Mouse (Mus musculus) cerebellum, adult 2 months (tissue): ENCODE data around the gene Gpr19. TPM values are rescaled to one million over a fixed set of nuclear protein-coding genes. Genes with fewer than 3 reads are reported as not detected.
A peak's percentile ranks its signal among the peaks of the same experiment; 100 is the strongest.

Experiments
- DNase-seq, 2 experiments: peaks; one replicate each; pipeline ENCODE4 v3.0.0; 2021
- H3K27ac ChIP-seq: fragments of 200-500 bp; 2 replicates; pipeline ENCODE4 v1.5.1; 2012; ENCODE audit warnings: low read length, control low read depth, inconsistent platforms; ENCODE audit not compliant: insufficient read depth
- H3K27me3 ChIP-seq: fragments of 200-500 bp; 2 replicates; pipeline ENCODE4 v1.6.1; 2012; ENCODE audit warnings: inconsistent platforms, mild to moderate bottlenecking, low read length, moderate library complexity; ENCODE audit not compliant: control insufficient read depth, insufficient read depth
- H3K4me1 ChIP-seq: fragments of 200-500 bp; 2 replicates; pipeline ENCODE4 v1.6.1; 2011; ENCODE audit warnings: low read length; ENCODE audit not compliant: control insufficient read depth, insufficient read depth
- H3K4me3 ChIP-seq: fragments of 200-500 bp; replicated peaks from 2 replicates; pipeline ENCODE3; 2011; ENCODE audit warnings: mild to moderate bottlenecking, low read depth, low read length, control low read depth; ENCODE audit not compliant: insufficient read depth
- CTCF ChIP-seq: fragments of 200-500 bp; IDR thresholded peaks from 2 replicates; pipeline ENCODE4 v1.5.1; 2011; ENCODE audit warnings: low read depth, mild to moderate bottlenecking, control low read depth, low read length, moderate library complexity, borderline replicate concordance; ENCODE audit not compliant: insufficient read depth
- POLR2A ChIP-seq: fragments of 200-500 bp; IDR thresholded peaks from 2 replicates; pipeline ENCODE4 v1.6.1; 2011; ENCODE audit warnings: low read length, control low read depth, borderline replicate concordance; ENCODE audit not compliant: insufficient read depth
- WGBS: fragments of 180-500 bp; shearing (Covaris S2); methylation state at CpG from one replicate; pipeline ENCODE4 v1.1.7; 2018; 5-methylcytosine and 5-hydroxymethylcytosine counted together
- polyA plus RNA-seq: library from polyadenylated mRNA; depleted of rRNA; stranded (reverse); fragments of >200 nt; gene quantifications from 2 replicates; pipeline ENCODE4 v1.2.3, GENCODE M21; 2012

Gpr19 gene
- polyA plus RNA-seq, 1 experiment = 30.5 TPM

- Histone ChIP-seq H3K27ac (peak overlapping the region; percentile 100), H3K4me3 (peak overlapping the region; percentile 76), H3K4me1 (no peaks in the 10 kb centered on the region), H3K27me3 (no peaks in the 10 kb centered on the region)
- WGBS = 1% methylated on average over 32 of the region's 32 CpGs
- peak; percentile 28; the same call in 1 of the 2 replicates for TF ChIP-seq POLR2A
- TF ChIP-seq CTCF = no peak
- peak; percentile 85 to 86 for DNase-seq
These were observed 22.8 kb upstream of the Gpr19 start for GRCm38 (mm10) chr6:134921014-134921694.

DNA sequence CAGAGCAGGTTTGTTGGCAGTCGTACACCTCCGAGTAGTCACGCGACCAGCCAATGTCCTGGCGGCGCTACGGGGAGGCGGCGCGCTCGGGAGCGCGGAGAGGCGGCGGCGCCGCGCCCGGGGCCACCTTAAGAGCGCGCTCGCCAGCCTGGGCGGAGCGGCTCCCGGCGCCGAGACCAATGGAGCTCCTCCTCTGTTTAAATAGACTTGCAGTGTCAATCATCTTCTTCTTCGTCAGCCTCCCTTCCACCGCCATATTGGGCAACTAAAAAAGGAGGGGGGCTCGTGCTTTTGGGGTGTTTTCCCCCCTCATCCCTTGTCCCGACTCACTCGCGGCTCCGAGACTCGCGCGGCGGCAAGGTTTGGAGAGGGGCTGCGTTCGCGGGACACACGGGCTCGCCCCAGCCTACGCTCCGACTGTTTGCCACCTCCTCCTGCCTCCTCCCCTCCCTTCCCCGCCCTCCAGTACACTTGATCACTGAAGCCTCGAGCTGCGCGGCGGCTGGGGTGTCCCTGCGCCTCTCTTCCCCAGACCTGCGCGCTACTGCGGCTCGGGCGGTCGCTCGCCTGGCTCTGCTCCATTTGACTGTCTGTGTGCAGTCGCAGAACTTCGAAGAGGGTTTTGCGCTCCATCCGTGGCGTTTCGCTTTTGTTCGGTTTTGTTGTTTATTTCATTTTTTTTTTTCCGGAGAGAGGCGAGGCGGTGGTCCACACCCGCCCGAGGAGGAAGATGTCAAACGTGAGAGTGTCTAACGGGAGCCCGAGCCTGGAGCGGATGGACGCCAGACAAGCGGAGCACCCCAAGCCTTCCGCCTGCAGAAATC is 22.0 kb upstream of the Gpr19 start, which contains the start of gene Cdkn1b:
Gene Cdkn1b, plus strand, starts transcription at position 212 of the 824 bp plus-strand sequence.
- no peaks in the 10 kb centered on the region for H3K4me1 ChIP-seq
- DNase-seq = peak; percentile 94 to 96
- H3K4me3 ChIP-seq = peak within 1 kb of the TSS; percentile 76
- under 1% methylated on average over 77 of the region's 77 CpGs for WGBS
- H3K27me3 ChIP-seq = no peaks in the 10 kb centered on the region
- H3K27ac ChIP-seq = peak within 1 kb of the TSS; percentile 100
- TF ChIP-seq CTCF = no peak
- peak; percentile 82 for TF ChIP-seq POLR2A

DNA sequence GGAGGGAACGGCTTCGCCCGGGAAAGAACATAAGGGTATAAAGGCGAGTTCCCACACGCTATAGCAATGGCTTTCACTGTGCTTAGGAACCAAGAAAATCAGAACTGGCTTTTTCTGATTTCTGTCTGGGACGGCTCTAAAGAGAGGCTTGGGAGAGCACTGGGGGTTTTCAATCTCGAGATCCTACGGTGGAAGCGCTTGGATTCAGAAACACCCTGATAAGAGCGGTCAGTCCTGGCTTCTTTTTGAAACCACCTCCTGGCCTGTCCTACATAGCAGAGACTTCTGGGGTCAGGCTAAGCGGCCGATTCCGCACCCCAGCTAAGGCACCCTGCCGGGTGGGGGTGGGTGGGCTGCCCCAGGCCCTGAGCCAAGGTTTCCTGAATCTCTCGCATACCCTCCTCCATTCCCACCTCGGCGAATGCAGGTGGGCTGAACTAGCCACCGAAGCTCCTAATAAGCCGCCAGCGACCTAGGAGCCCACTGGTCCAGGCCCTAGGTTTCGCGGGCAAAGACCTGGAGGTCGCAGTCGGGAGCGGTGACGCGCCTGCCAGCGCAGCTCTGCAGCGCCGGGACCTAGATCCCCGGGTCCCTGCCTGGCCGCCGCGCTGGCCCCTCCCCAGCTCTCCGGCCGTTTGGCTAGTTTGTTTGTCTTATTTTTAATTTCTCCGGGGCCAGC is 21.3 kb upstream of the Gpr19 start:
- Histone ChIP-seq H3K4me3 (peak overlapping the region; percentile 76), H3K27ac (peak overlapping the region; percentile 96), H3K4me1 (no peaks in the 10 kb centered on the region), H3K27me3 (no peaks in the 10 kb centered on the region)
- WGBS = 2% methylated on average over 37 of the region's 37 CpGs
- TF ChIP-seq CTCF = no peak
- no peak for TF ChIP-seq POLR2A
- no peak for DNase-seq

DNA sequence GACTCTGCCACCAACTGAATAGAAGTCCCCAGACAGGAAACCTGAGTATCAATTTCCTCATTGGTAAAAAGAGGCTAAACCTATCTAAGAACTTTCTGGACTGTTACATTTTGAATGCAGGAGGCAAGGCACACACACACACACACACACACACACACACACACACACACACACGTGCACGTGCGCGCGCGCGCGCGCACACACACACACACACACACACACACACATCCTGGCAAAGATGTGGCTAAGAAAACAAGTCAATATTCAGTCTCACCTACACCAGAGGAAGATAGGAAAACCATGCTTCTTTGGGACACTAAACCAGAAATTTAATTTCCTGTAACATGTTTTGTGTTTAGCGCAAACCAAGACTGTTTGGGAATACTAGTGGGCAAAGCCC is 20.4 kb upstream of the Gpr19 start:
- no peak overlapping the region for H3K27ac ChIP-seq
- no peaks in the 10 kb centered on the region for H3K27me3 ChIP-seq
- TF ChIP-seq CTCF (no peak), POLR2A (no peak)
- 92% methylated on average over 10 of the region's 10 CpGs for WGBS
- no peak for DNase-seq
- H3K4me1 ChIP-seq = no peaks in the 10 kb centered on the region
- H3K4me3 ChIP-seq = no peak overlapping the region

- Histone ChIP-seq H3K4me3 (peak overlapping the region; percentile 59), H3K27ac (no peak overlapping the region), H3K27me3 (no peaks in the 10 kb centered on the region), H3K4me1 (no peaks in the 10 kb centered on the region)
- peak; percentile 58 to 66 for DNase-seq
- WGBS = 1% methylated on average over 11 of the region's 11 CpGs
- TF ChIP-seq POLR2A = no peak
- TF ChIP-seq CTCF = no peak
These were observed 18.7 kb upstream of the Gpr19 start for GRCm38 (mm10) chr6:134917087-134917486.

- TF ChIP-seq CTCF (no peak), POLR2A (no peak)
- DNase-seq = no peak
- H3K27ac ChIP-seq = no peak overlapping the region
- H3K4me3 ChIP-seq = peak overlapping the region; percentile 59
- H3K4me1 ChIP-seq = no peaks in the 10 kb centered on the region
- H3K27me3 ChIP-seq = no peaks in the 10 kb centered on the region
- WGBS = 2% methylated on average over 11 of the region's 11 CpGs
These were observed 18.3 kb upstream of the Gpr19 start for GRCm38 (mm10) chr6:134916641-134917040.

DNA sequence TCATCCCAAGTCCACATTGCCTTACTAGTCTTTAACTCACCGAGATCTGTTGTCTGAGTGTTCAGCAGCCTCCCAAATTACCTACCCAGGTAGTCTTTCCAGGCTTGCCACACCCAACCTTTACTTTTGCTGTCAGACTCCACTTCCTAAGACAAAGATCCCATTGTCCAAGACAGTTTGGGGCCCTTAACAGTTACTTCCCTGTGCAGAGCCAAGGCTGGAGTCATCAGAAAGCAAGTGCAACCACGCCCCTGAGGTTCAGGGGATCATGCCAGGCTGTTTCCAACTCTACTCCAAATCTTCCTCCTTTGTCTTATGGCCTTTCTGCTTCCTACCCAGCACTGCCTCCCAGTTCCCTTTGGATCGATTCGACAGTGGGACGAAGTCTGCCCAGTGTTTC is 16.1 kb upstream of the Gpr19 start:
- Histone ChIP-seq H3K27ac (no peak overlapping the region), H3K27me3 (no peaks in the 10 kb centered on the region), H3K4me1 (no peaks in the 10 kb centered on the region), H3K4me3 (no peak overlapping the region)
- no peak for DNase-seq
- WGBS = 97% methylated on average over 5 of the region's 5 CpGs
- TF ChIP-seq POLR2A (no peak), CTCF (no peak)

GRCm38 (mm10) chr6:134905811-134906210 is 7.4 kb upstream of the Gpr19 start:
- no peak overlapping the region for H3K27ac ChIP-seq
- no peak for DNase-seq
- TF ChIP-seq POLR2A (no peak), CTCF (no peak)
- no peak overlapping the region for H3K4me3 ChIP-seq
- 73% methylated on average over 1 of the region's 1 CpGs for WGBS
- H3K4me1 ChIP-seq = no peaks in the 10 kb centered on the region
- no peaks in the 10 kb centered on the region for H3K27me3 ChIP-seq
